Mouse (Mus musculus) stomach, embryonic 14.5 days (tissue): ENCODE data around the gene Rasal1. TPM values are rescaled to one million over a fixed set of nuclear protein-coding genes. Genes with fewer than 3 reads are reported as not detected.

Experiments used
- ATAC-seq: fragments of 200-750 bp; cut with Nextera tagmentation; 2 replicates; pipeline ENCODE4 v1.8.0; 2017; ENCODE audit warnings: low read depth, moderate TSS enrichment; ENCODE audit not compliant: insufficient number of reproducible peaks, insufficient read depth, low FRiP score
- H3K27ac ChIP-seq: fragments of 300-500 bp; sonication (generic); 2 replicates; pipeline ENCODE4 v1.5.1; 2014; ENCODE audit warnings: mild to moderate bottlenecking, low read length, moderate library complexity, mixed read lengths
- H3K27me3 ChIP-seq: fragments of 300-500 bp; sonication (generic); 2 replicates; pipeline ENCODE4 v1.6.1; 2014; ENCODE audit warnings: low read length, control low read depth, mixed read lengths; ENCODE audit not compliant: control insufficient read depth, insufficient read depth
- H3K36me3 ChIP-seq: fragments of 300-500 bp; sonication (generic); 2 replicates; pipeline ENCODE4 v1.6.1; 2014; ENCODE audit warnings: mild to moderate bottlenecking, control low read depth, low read length, moderate library complexity, mixed read lengths; ENCODE audit not compliant: control insufficient read depth, insufficient read depth
- H3K4me1 ChIP-seq: fragments of 300-500 bp; sonication (generic); 2 replicates; pipeline ENCODE4 v1.6.1; 2014; ENCODE audit warnings: low read length, control low read depth, mixed read lengths; ENCODE audit not compliant: control insufficient read depth, insufficient read depth
- H3K4me2 ChIP-seq: fragments of 300-500 bp; sonication (generic); replicated peaks from 2 replicates; pipeline ENCODE4 v1.6.1; 2014; ENCODE audit warnings: low read depth, low read length, control low read depth
- H3K4me3 ChIP-seq: fragments of 300-500 bp; sonication (generic); 2 replicates; pipeline ENCODE4 v1.5.1; 2014; ENCODE audit warnings: low read depth, low read length, control low read depth
- H3K9ac ChIP-seq: fragments of 300-500 bp; sonication (generic); replicated peaks from 2 replicates; pipeline ENCODE4 v1.6.1; 2014; ENCODE audit warnings: low read depth, mild to moderate bottlenecking, control low read depth, low read length, moderate library complexity, mixed read lengths
- H3K9me3 ChIP-seq: fragments of 300-500 bp; sonication (generic); 2 replicates; pipeline ENCODE4 v1.6.1; 2016; ENCODE audit warnings: low read depth, low read length, control low read depth; ENCODE audit not compliant: control insufficient read depth
- WGBS: fragments of 180-500 bp; shearing (Covaris S2); extraction: QIAGEN DNeasy Blood & Tissue Kit; methylation state at CpG from one replicate; pipeline ENCODE4 v1.1.7; 2014; 5-methylcytosine and 5-hydroxymethylcytosine counted together
- polyA plus RNA-seq: library from polyadenylated mRNA; unstranded; fragments of >200 nt; fragmentation: Nextera tagmentation; extraction: Ambion mirVana; gene quantifications from 2 replicates; pipeline ENCODE4 v1.2.1, GENCODE M21; 2014

Rasal1 gene
- polyA plus RNA-seq, 1 experiment from 2014 or later: 0.07 TPM

- no peak for ATAC-seq
- H3K36me3 ChIP-seq: no peaks in the 10 kb centered on the region
- H3K4me1 ChIP-seq: no peaks in the 10 kb centered on the region
- no peak overlapping the region for H3K4me2 ChIP-seq
- H3K27me3 ChIP-seq: peaks cover 10% of the 10 kb centered on the region
- no peak overlapping the region for H3K4me3 ChIP-seq
- H3K27ac ChIP-seq: no peak overlapping the region
- H3K9ac ChIP-seq: no peak overlapping the region
- no peaks in the 10 kb centered on the region for H3K9me3 ChIP-seq
- 56% methylated on average over 10 of the region's 10 CpGs for WGBS
Observed at GRCm38 (mm10) chr5:120717136-120717535, 68.5 kb downstream of the Rasal1 start.

- no peak overlapping the region for H3K27ac ChIP-seq
- H3K4me2 ChIP-seq: no peak overlapping the region
- no peaks in the 10 kb centered on the region for H3K36me3 ChIP-seq
- no peak overlapping the region for H3K4me3 ChIP-seq
- H3K9ac ChIP-seq: no peak overlapping the region
- H3K27me3 ChIP-seq: no peaks in the 10 kb centered on the region
- no peaks in the 10 kb centered on the region for H3K9me3 ChIP-seq
- WGBS: 43% methylated on average over 15 of the region's 15 CpGs
- ATAC-seq: no peak
- no peaks in the 10 kb centered on the region for H3K4me1 ChIP-seq
Observed at GRCm38 (mm10) chr5:120718600-120719378, 70.2 kb downstream of the Rasal1 start.

DNA sequence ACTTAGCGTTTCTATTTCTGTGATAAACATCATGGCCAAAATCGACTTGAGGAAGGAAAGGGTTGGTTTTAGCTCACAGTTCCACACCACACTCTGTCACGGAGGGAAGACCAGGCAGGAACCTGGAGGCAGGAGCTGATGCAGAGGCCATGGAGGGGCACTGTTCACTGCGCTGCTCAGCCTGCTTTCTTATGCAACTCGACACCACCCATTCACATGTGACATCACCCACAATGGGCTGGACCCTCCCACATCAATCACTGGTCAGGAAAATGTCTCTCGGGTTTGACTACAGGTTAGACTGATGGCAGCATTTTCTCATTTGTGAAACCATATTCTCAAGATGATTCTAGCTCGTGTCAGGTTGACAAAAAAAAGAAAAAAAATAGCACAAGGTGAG, 72.4 kb downstream of the Rasal1 start:
- no peaks in the 10 kb centered on the region for H3K27me3 ChIP-seq
- 63% methylated on average over 7 of the region's 7 CpGs for WGBS
- no peak overlapping the region for H3K4me2 ChIP-seq
- H3K36me3 ChIP-seq: no peaks in the 10 kb centered on the region
- H3K4me1 ChIP-seq: no peaks in the 10 kb centered on the region
- no peaks in the 10 kb centered on the region for H3K9me3 ChIP-seq
- H3K4me3 ChIP-seq: no peak overlapping the region
- ATAC-seq: no peak
- no peak overlapping the region for H3K9ac ChIP-seq
- H3K27ac ChIP-seq: no peak overlapping the region

- H3K36me3 ChIP-seq: no peaks in the 10 kb centered on the region
- WGBS: 58% methylated on average over 12 of the region's 12 CpGs
- no peaks in the 10 kb centered on the region for H3K9me3 ChIP-seq
- H3K4me3 ChIP-seq: no peak overlapping the region
- H3K27ac ChIP-seq: no peak overlapping the region
- no peak overlapping the region for H3K4me2 ChIP-seq
- H3K27me3 ChIP-seq: no peaks in the 10 kb centered on the region
- no peak overlapping the region for H3K9ac ChIP-seq
- no peak for ATAC-seq
- H3K4me1 ChIP-seq: no peaks in the 10 kb centered on the region
Observed at GRCm38 (mm10) chr5:120725811-120726455, 77.3 kb downstream of the Rasal1 start.

Other genes with a start within 250 kb of the Rasal1 start
- gene Lhx5, start 217.1 kb upstream of the Rasal1 start, polyA plus RNA-seq: 0.35 TPM in 1 of 2 replicates, not detected in the other
- gene Sdsl, start 176.0 kb upstream of the Rasal1 start, polyA plus RNA-seq: 5.7 and 5.8 TPM in 2 replicates
- gene Sds, start 172.3 kb upstream of the Rasal1 start, polyA plus RNA-seq: not detected in 2 replicates
- 39.6 and 40.2 TPM in 2 replicates for gene Plbd2, start 145.2 kb upstream of the Rasal1 start, polyA plus RNA-seq
- gene Slc8b1, start 137.6 kb upstream of the Rasal1 start, polyA plus RNA-seq: 4.1 and 5.4 TPM in 2 replicates
- gene Tpcn1, start 60.1 kb upstream of the Rasal1 start, polyA plus RNA-seq: 24.0 and 26.5 TPM in 2 replicates
- 0.54 and 0.78 TPM in 2 replicates for gene Iqcd, start 59.8 kb upstream of the Rasal1 start, polyA plus RNA-seq
- 8.4 and 9.0 TPM in 2 replicates for gene Rita1, start 36.2 kb upstream of the Rasal1 start, polyA plus RNA-seq
- gene Ddx54, start 36.1 kb upstream of the Rasal1 start, polyA plus RNA-seq: 27.1 and 30.7 TPM in 2 replicates
- gene Cfap73, start 14.6 kb upstream of the Rasal1 start, polyA plus RNA-seq: not detected in 2 replicates
- 5.2 and 5.9 TPM in 2 replicates for gene Dtx1, start 63.1 kb downstream of the Rasal1 start, polyA plus RNA-seq
- 0.58 and 0.70 TPM in 2 replicates for gene Oas2, start 101.0 kb downstream of the Rasal1 start, polyA plus RNA-seq
- not detected in 2 replicates for gene Oas3, start 128.8 kb downstream of the Rasal1 start, polyA plus RNA-seq
- not detected in 2 replicates for gene Oas1e, start 146.7 kb downstream of the Rasal1 start, polyA plus RNA-seq
- gene Oas1c, start 163.7 kb downstream of the Rasal1 start, polyA plus RNA-seq: 0.59 and 1.2 TPM in 2 replicates
- 0.35 TPM in 1 of 2 replicates, not detected in the other for gene Oas1f, start 198.6 kb downstream of the Rasal1 start, polyA plus RNA-seq
- gene Oas1h, start 212.6 kb downstream of the Rasal1 start, polyA plus RNA-seq: not detected in 2 replicates
- gene Oas1g, start 238.8 kb downstream of the Rasal1 start, polyA plus RNA-seq: 0.83 and 1.1 TPM in 2 replicates